In genomic region chr12:16893039-16893438, GRCm38 (mm10) we compare ENCODE assay signal across 15 mouse cellular contexts. TPM values are rescaled to one million over a fixed set of nuclear protein-coding genes. Genes with fewer than 3 reads are reported as not detected.
DNase-seq lines count a peak whose midpoint lies in the region; ATAC-seq and TF ChIP-seq lines count a peak whose summit lies in the region.
"Had no signal": no experiment of that assay in that cellular context is flagged by ENCODE, and none has a peak within 500 bp of the region (broad histone marks: within the 10 kb centered on the region; RNA-seq: fewer than 3 reads in every experiment).

No protein-coding gene starts in this region.

- no peaks in the 10 kb centered on the region for H3K27me3 ChIP-seq in heart, adult 2 months (ENCODE audit: control insufficient read depth, insufficient read depth, low read length)
- H3K27me3 ChIP-seq in liver, embryonic 13.5 days = peaks cover 5% of the 10 kb centered on the region; the same call in 1 of the 2 replicates
- no peaks in the 10 kb centered on the region for H3K27me3 ChIP-seq in liver, embryonic 11.5 days (replicated peaks; ENCODE audit: control insufficient read depth, insufficient read depth, low read length)
- no peaks in the 10 kb centered on the region for H3K27me3 ChIP-seq in myocyte (ENCODE audit: control insufficient read depth, insufficient read depth, insufficient read length)
- H3K27me3 ChIP-seq: embryonic facial prominence, embryonic 12.5 days; hindbrain, embryonic 15.5 days had no signal

- no peak for TF ChIP-seq POLR2A in heart, adult 2 months (IDR thresholded peaks at IDR 0.05; ENCODE audit: insufficient read depth, low read depth, low read length)
- TF ChIP-seq POLR2A in embryonic fibroblast, embryonic 13.5 days (IDR thresholded peaks at IDR 0.05; ENCODE audit: low read depth, low read length) = no peak
- no peak for TF ChIP-seq POLR2A in myocyte (IDR thresholded peaks at IDR 0.05; ENCODE audit: insufficient read length, low read depth)

- H3K9me3 ChIP-seq in liver, embryonic 13.5 days (replicated peaks) = no peaks in the 10 kb centered on the region
- no peaks in the 10 kb centered on the region for H3K9me3 ChIP-seq in liver, embryonic 11.5 days (ENCODE audit: control insufficient read depth, low read length)
- H3K9me3 ChIP-seq: embryonic facial prominence, embryonic 12.5 days; hindbrain, embryonic 15.5 days had no signal

- no peak overlapping the region for H3K9ac ChIP-seq in heart, adult 2 months (ENCODE audit: low read depth, low read length)
- H3K9ac ChIP-seq in liver, embryonic 13.5 days = peak overlapping the region; percentile 97; the same call in 1 of the 2 replicates
- H3K9ac ChIP-seq in liver, embryonic 11.5 days (ENCODE audit: low read depth, low read length) = no peak overlapping the region; the same call in 1 of the 2 replicates
- H3K9ac ChIP-seq: embryonic facial prominence, embryonic 12.5 days had no signal

- H3K36me3 ChIP-seq in heart, adult 2 months (ENCODE audit: control insufficient read depth, insufficient read depth, low read length) = peaks cover 2% of the 10 kb centered on the region
- H3K36me3 ChIP-seq in liver, embryonic 13.5 days = no peaks in the 10 kb centered on the region
- no peaks in the 10 kb centered on the region for H3K36me3 ChIP-seq in liver, embryonic 11.5 days (ENCODE audit: control insufficient read depth, insufficient read depth, low read length)
- no peaks in the 10 kb centered on the region for H3K36me3 ChIP-seq in myocyte (ENCODE audit: control insufficient read depth, insufficient read depth)
- H3K36me3 ChIP-seq: embryonic facial prominence, embryonic 12.5 days; hindbrain, embryonic 15.5 days had no signal

- no peak for DNase-seq in heart, adult 2 months
- no peak for DNase-seq in heart, adult 9 months (ENCODE audit: low spot score in 2 of 2)
- no peak for DNase-seq in liver, embryonic 13.5 days
- DNase-seq in liver, embryonic 11.5 days (ENCODE audit: low spot score) = no peak
- no peak for DNase-seq in left cerebral cortex, adult 2 months (ENCODE audit: extremely low spot score in 1 of 2, low spot score in 2 of 2)
- no peak for DNase-seq in urinary bladder, postnatal 36 days (ENCODE audit: low spot score in 2 of 2)
- DNase-seq: cerebellum, postnatal 10 days; gastrocnemius, postnatal 10 days; right cerebral cortex, postnatal 4 days; thymus, adult 18-20 months had no signal

- TF ChIP-seq CTCF in heart, adult 2 months (IDR thresholded peaks at IDR 0.05) = no peak
- TF ChIP-seq CTCF in embryonic fibroblast, embryonic 13.5 days (IDR thresholded peaks at IDR 0.05; ENCODE audit: borderline replicate concordance, insufficient read depth, low read length) = no peak
- TF ChIP-seq CTCF in left cerebral cortex, adult 2 months (IDR thresholded peaks at IDR 0.05) = no peak

- peaks cover 5% of the 10 kb centered on the region for H3K4me1 ChIP-seq in heart, adult 2 months (ENCODE audit: control insufficient read depth, insufficient read depth, low read length)
- peaks cover 38% of the 10 kb centered on the region for H3K4me1 ChIP-seq in liver, embryonic 13.5 days (replicated peaks)
- peaks cover 14% of the 10 kb centered on the region for H3K4me1 ChIP-seq in liver, embryonic 11.5 days (replicated peaks; ENCODE audit: control insufficient read depth, insufficient read depth, low read length)
- H3K4me1 ChIP-seq in embryonic fibroblast, embryonic 13.5 days (ENCODE audit: control insufficient read depth, insufficient read depth, low read length) = peaks cover 8% of the 10 kb centered on the region

- TF ChIP-seq EP300 in heart, adult 2 months (IDR thresholded peaks at IDR 0.05; ENCODE audit: insufficient read depth, low read depth, low read length) = no peak

- 0 out of 2 replicates have a peak overlapping the region, but pooled peaks have one; percentile 92 for H3K4me2 ChIP-seq in liver, embryonic 13.5 days
- no peak overlapping the region for H3K4me2 ChIP-seq in liver, embryonic 11.5 days
- peak overlapping the region; percentile 99 for H3K4me2 ChIP-seq in myocyte (ENCODE audit: low read depth)

- intact Hi-C loops in heart, adult 2 months (cut with DNase I) = loop anchor here (2.0 kb wide), 1 partner anchor 18 kb away; no protein-coding TSS in a partner anchor
- intact Hi-C loops in left cerebral cortex, adult 2 months (cut with DNase I) = no loop called here

- H3K4me3 ChIP-seq in heart, adult 2 months = no peak overlapping the region
- H3K4me3 ChIP-seq in liver, embryonic 13.5 days (replicated peaks) = 0 out of 2 replicates have a peak overlapping the region, but pooled peaks have one; percentile 98
- no peak overlapping the region for H3K4me3 ChIP-seq in liver, embryonic 11.5 days (ENCODE audit: low read depth, low read length)
- H3K4me3 ChIP-seq in embryonic fibroblast, embryonic 13.5 days (ENCODE audit: insufficient read depth, low read length) = no peak overlapping the region
- peak overlapping the region; percentile 84 for H3K4me3 ChIP-seq in myocyte
- H3K4me3 ChIP-seq in left cerebral cortex, adult 2 months = no peak overlapping the region
- H3K4me3 ChIP-seq: embryonic facial prominence, embryonic 12.5 days had no signal

- H3K27ac ChIP-seq in heart, adult 2 months = peak overlapping the region; percentile 95
- no peak overlapping the region for H3K27ac ChIP-seq in liver, embryonic 13.5 days
- H3K27ac ChIP-seq in liver, embryonic 11.5 days (ENCODE audit: low read depth, low read length) = no peak overlapping the region
- H3K27ac ChIP-seq in embryonic fibroblast, embryonic 13.5 days (ENCODE audit: insufficient read depth, low read length) = peak overlapping the region; percentile 98
- H3K27ac ChIP-seq in left cerebral cortex, adult 2 months = no peak overlapping the region

- H3K79me2 ChIP-seq in heart, adult 2 months (replicated peaks; ENCODE audit: control insufficient read depth, insufficient read depth, low read length) = no peaks in the 10 kb centered on the region
- H3K79me2 ChIP-seq in myocyte (ENCODE audit: control insufficient read depth, insufficient read depth) = peaks cover 30% of the 10 kb centered on the region

- no peak for ATAC-seq in liver, embryonic 13.5 days (ENCODE audit: low read depth)
- no peak for ATAC-seq in liver, embryonic 11.5 days (replicated peaks; ENCODE audit: low FRiP score)
- ATAC-seq: forebrain, embryonic 14.5 days had no signal

- WGBS in heart, adult 2 months = 88% methylated on average over 2 of the region's 2 CpGs
- 72% methylated on average over 2 of the region's 2 CpGs for WGBS in liver, embryonic 13.5 days (ENCODE audit: insufficient replicate concordance)
- WGBS in liver, embryonic 11.5 days = 83% methylated on average over 2 of the region's 2 CpGs

- H3ac ChIP-seq in myocyte (ENCODE audit: control insufficient read depth, insufficient read length) = no peak overlapping the region

TF ChIP-seq in myocyte, 11 proteins besides CTCF, POLR2A, EP300 and RAD21:
- TF ChIP-seq TCF12 (IDR thresholded peaks at IDR 0.05; ENCODE audit: insufficient read depth, poor library complexity, severe bottlenecking) = no peak
- no peak for TF ChIP-seq CEBPB (IDR thresholded peaks at IDR 0.05; ENCODE audit: insufficient read depth, poor library complexity, severe bottlenecking)
- no peak for TF ChIP-seq TCF3 (IDR thresholded peaks at IDR 0.05; ENCODE audit: insufficient read length, low read depth)
- no peak for TF ChIP-seq MYOG (IDR thresholded peaks at IDR 0.05; ENCODE audit: control insufficient read depth in 1 of 3, insufficient read depth in 1 of 3, insufficient read length in 2 of 3, low read depth in 2 of 3)
- no peak for TF ChIP-seq MAX (IDR thresholded peaks at IDR 0.05; ENCODE audit: low read depth)
- no peak for TF ChIP-seq E2F4 (IDR thresholded peaks at IDR 0.05; ENCODE audit: insufficient read depth)
- TF ChIP-seq SRF (IDR thresholded peaks at IDR 0.05; ENCODE audit: control insufficient read depth, insufficient read length, low read depth) = no peak
- TF ChIP-seq MYOD1 (IDR thresholded peaks at IDR 0.05; ENCODE audit: control insufficient read depth in 1 of 3, insufficient read length in 2 of 3, low read depth in 2 of 3) = no peak
- TF ChIP-seq REST (IDR thresholded peaks at IDR 0.05; ENCODE audit: insufficient read depth, insufficient read length) = no peak
- no peak for TF ChIP-seq USF1 (IDR thresholded peaks at IDR 0.05; ENCODE audit: low read depth)
- TF ChIP-seq POLR2AphosphoS2 (IDR thresholded peaks at IDR 0.05; ENCODE audit: insufficient read length, low read depth) = no peak

RNA-seq across cellular contexts. Expression of gene Rock2, which starts 1.7 kb away (rescaled TPM):
- 10 to 100 TPM; 78.0 to 80.2 TPM for total RNA-seq in heart, adult 2 months (2021)
- polyA plus RNA-seq in heart, adult 2 months (2012; rRNA removed) = 11.2 and 27.6 TPM in 2 replicates
- polyA plus RNA-seq in liver, embryonic 13.5 days (2015; fragmentation: Nextera tagmentation; extraction: Ambion mirVana) = 7.0 and 7.7 TPM in 2 replicates
- polyA plus RNA-seq in liver, embryonic 11.5 days (2014; fragmentation: Nextera tagmentation; extraction: Ambion mirVana) = 11.7 and 14.4 TPM in 2 replicates
- polyA plus RNA-seq in embryonic fibroblast, embryonic 13.5 days (2011; ENCODE audit: insufficient read length, low read depth, missing spikeins) = 168 and 255 TPM in 2 replicates
- polyA plus RNA-seq in myocyte (2012; fragmentation: generic; extraction: Trizol) = 14.4 TPM
- 100 to 1,000 TPM; 154 to 161 TPM for total RNA-seq in left cerebral cortex, adult 2 months (2021)

Comparison
In these comparisons a context has a peak if more than half of its experiments do, and no peak if none do; other contexts are left out.
1. H3K4me3 ChIP-seq: peak in liver, embryonic 13.5 days (single experiment) and myocyte (single experiment); none in heart, adult 2 months (single experiment), liver, embryonic 11.5 days (single experiment), embryonic fibroblast, embryonic 13.5 days (single experiment) and left cerebral cortex, adult 2 months (single experiment).
2. H3K27ac ChIP-seq: peak in heart, adult 2 months (single experiment) and embryonic fibroblast, embryonic 13.5 days (single experiment); none in liver, embryonic 13.5 days (single experiment), liver, embryonic 11.5 days (single experiment) and left cerebral cortex, adult 2 months (single experiment).